Mouse (Mus musculus) heart, embryonic 11.5 days (tissue): Measurements from ENCODE around the gene Fcer1g. TPM values are rescaled to one million over a fixed set of nuclear protein-coding genes. Genes with fewer than 3 reads are reported as not detected.
A peak's percentile ranks its signal among the peaks of the same experiment; 100 is the strongest.

Experiments
- ATAC-seq: fragments of 200-750 bp; cut with Nextera tagmentation; replicated peaks from 2 replicates; pipeline ENCODE4 v1.8.0; 2017; ENCODE audit warnings: moderate library complexity; ENCODE audit not compliant: insufficient number of reproducible peaks, low FRiP score, low TSS enrichment
- H3K27ac ChIP-seq: fragments of 300-500 bp; sonication (generic); 2 replicates; pipeline ENCODE4 v1.5.1; 2014; ENCODE audit warnings: mild to moderate bottlenecking, low read depth, low read length
- H3K27me3 ChIP-seq: fragments of 300-500 bp; sonication (generic); 2 replicates; pipeline ENCODE4 v1.6.1; 2014; ENCODE audit warnings: mild to moderate bottlenecking, low read length, mixed read lengths; ENCODE audit not compliant: control insufficient read depth, insufficient read depth
- H3K36me3 ChIP-seq: fragments of 300-500 bp; sonication (generic); 2 replicates; pipeline ENCODE4 v1.6.1; 2014; ENCODE audit warnings: mild to moderate bottlenecking, low read length, moderate library complexity, mixed read lengths; ENCODE audit not compliant: control insufficient read depth, insufficient read depth
- H3K4me1 ChIP-seq: fragments of 300-500 bp; sonication (generic); 2 replicates; pipeline ENCODE4 v1.6.1; 2014; ENCODE audit warnings: low read length; ENCODE audit not compliant: control insufficient read depth, insufficient read depth
- H3K4me2 ChIP-seq: fragments of 300-500 bp; sonication (generic); 2 replicates; pipeline ENCODE4 v1.6.1; 2014; ENCODE audit warnings: mild to moderate bottlenecking, moderate library complexity
- H3K4me3 ChIP-seq: fragments of 300-500 bp; sonication (generic); 2 replicates; pipeline ENCODE4 v1.5.1; 2014; ENCODE audit warnings: low read depth, low read length
- H3K9ac ChIP-seq: fragments of 300-500 bp; sonication (generic); 2 replicates; pipeline ENCODE4 v1.6.1; 2014; ENCODE audit warnings: mild to moderate bottlenecking, low read depth, low read length, moderate library complexity
- H3K9me3 ChIP-seq: fragments of 300-500 bp; sonication (generic); replicated peaks from 2 replicates; pipeline ENCODE4 v1.6.1; 2016; ENCODE audit warnings: low read length; ENCODE audit not compliant: control insufficient read depth
- WGBS: fragments of 180-500 bp; shearing (Covaris S2); extraction: QIAGEN DNeasy Blood & Tissue Kit; methylation state at CpG from one replicate; pipeline ENCODE4 v1.1.7; 2014; ENCODE audit not compliant: insufficient replicate concordance; 5-methylcytosine and 5-hydroxymethylcytosine counted together
- polyA plus RNA-seq: library from polyadenylated mRNA; unstranded; fragments of >200 nt; fragmentation: Nextera tagmentation; extraction: Ambion mirVana; gene quantifications from 2 replicates; pipeline ENCODE4 v1.2.1, GENCODE M21; 2014

Fcer1g gene
- polyA plus RNA-seq, 1 experiment from 2014 or later: 18.4 TPM

- no peak overlapping the region for H3K4me3 ChIP-seq
- no peaks in the 10 kb centered on the region for H3K27me3 ChIP-seq
- H3K9ac ChIP-seq: no peak overlapping the region
- no peak overlapping the region for H3K27ac ChIP-seq
- H3K4me1 ChIP-seq: no peaks in the 10 kb centered on the region
- H3K36me3 ChIP-seq: peaks cover 24% of the 10 kb centered on the region
- WGBS: 76% methylated on average over 15 of the region's 15 CpGs
- no peaks in the 10 kb centered on the region for H3K9me3 ChIP-seq
- no peak for ATAC-seq
- no peak overlapping the region for H3K4me2 ChIP-seq
These were observed 6.0 kb upstream of the Fcer1g start for GRCm38 (mm10) chr1:171239992-171240744.

DNA sequence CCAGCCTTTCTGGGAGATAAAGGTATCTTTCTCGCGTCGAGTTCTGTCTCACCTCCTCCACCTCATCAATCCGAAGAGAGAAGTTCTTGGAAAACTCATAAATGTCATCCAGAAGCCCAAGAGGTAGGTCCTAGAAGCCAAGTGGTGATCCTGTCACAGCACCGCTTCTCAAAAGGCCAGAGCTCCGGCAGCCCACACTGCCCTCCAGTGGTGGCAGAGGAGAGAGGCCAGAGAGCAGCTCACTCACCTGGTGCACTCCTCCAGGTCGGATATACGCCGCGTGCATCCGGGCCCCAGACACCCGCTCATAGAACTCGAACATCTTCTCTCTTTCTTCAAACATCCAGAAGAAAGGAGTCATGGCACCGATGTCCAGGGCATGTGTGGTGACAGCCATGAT is 4.3 kb upstream of the Fcer1g start:
- Histone ChIP-seq H3K27me3 (no peaks in the 10 kb centered on the region), H3K4me1 (peaks cover 5% of the 10 kb centered on the region; the same call in 1 of the 2 replicates), H3K27ac (no peak overlapping the region), H3K4me2 (no peak overlapping the region), H3K9me3 (no peaks in the 10 kb centered on the region), H3K36me3 (peaks cover 26% of the 10 kb centered on the region), H3K9ac (no peak overlapping the region), H3K4me3 (no peak overlapping the region)
- WGBS: 69% methylated on average over 14 of the region's 14 CpGs
- no peak for ATAC-seq

DNA sequence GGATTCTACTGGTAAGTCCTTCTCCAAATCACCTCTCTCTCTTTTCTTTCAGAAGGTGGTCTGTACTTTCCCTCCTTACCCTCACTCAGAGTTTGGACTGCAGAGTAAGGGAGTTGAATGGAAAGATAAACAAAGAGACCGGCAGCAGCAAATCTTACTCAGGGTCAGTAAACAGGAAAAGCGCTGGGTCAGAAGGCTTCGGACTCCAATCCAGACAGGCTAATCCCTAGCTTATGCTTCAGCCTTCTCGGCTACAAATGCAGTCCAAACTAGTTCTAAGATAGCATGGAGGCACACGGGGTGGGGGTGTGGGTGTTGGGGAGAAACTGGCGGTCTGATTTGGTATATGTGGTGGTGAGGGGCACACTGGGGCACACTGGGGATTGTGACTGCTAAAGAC is 3.3 kb upstream of the Fcer1g start:
- no peak overlapping the region for H3K9ac ChIP-seq
- H3K4me1 ChIP-seq: peaks cover 8% of the 10 kb centered on the region; the same call in 1 of the 2 replicates
- H3K36me3 ChIP-seq: peaks cover 26% of the 10 kb centered on the region
- 72% methylated on average over 6 of the region's 6 CpGs for WGBS
- no peaks in the 10 kb centered on the region for H3K27me3 ChIP-seq
- no peak for ATAC-seq
- H3K27ac ChIP-seq: no peak overlapping the region
- H3K4me2 ChIP-seq: no peak overlapping the region
- H3K9me3 ChIP-seq: no peaks in the 10 kb centered on the region
- no peak overlapping the region for H3K4me3 ChIP-seq

DNA sequence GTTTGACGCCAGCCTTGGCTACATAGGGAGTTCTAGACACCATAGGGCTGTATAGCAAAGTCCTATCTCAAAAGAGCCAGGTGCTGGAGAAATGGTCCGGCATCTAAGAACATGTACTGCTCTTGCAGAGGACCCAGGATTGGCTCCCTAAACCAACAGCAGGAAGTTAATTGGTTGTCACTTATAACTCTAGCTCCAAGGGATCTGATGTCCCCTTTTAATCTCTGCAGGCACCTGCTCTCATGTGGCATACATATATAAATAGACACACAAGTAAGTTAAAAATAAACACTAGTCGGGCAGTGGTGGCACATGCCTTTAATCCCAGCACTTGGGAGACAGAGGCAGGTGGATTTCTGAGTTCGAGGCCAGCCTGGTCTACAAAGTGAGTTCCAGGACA is 1.6 kb upstream of the Fcer1g start:
- WGBS: 71% methylated on average over 4 of the region's 4 CpGs
- no peak for ATAC-seq
- no peaks in the 10 kb centered on the region for H3K27me3 ChIP-seq
- H3K4me1 ChIP-seq: peaks cover 8% of the 10 kb centered on the region; the same call in 1 of the 2 replicates
- no peak overlapping the region for H3K9ac ChIP-seq
- H3K9me3 ChIP-seq: no peaks in the 10 kb centered on the region
- no peak overlapping the region for H3K4me2 ChIP-seq
- H3K27ac ChIP-seq: no peak overlapping the region
- H3K4me3 ChIP-seq: no peak overlapping the region
- peaks cover 26% of the 10 kb centered on the region for H3K36me3 ChIP-seq

GRCm38 (mm10) chr1:171234538-171234937 is 373 bp upstream of the Fcer1g start:
- no peak overlapping the region for H3K4me3 ChIP-seq
- no peaks in the 10 kb centered on the region for H3K9me3 ChIP-seq
- H3K27me3 ChIP-seq: no peaks in the 10 kb centered on the region
- 90% methylated on average over 4 of the region's 4 CpGs for WGBS
- H3K4me1 ChIP-seq: peaks cover 8% of the 10 kb centered on the region; the same call in 1 of the 2 replicates
- H3K9ac ChIP-seq: no peak overlapping the region
- H3K36me3 ChIP-seq: peaks cover 26% of the 10 kb centered on the region
- H3K27ac ChIP-seq: no peak overlapping the region
- H3K4me2 ChIP-seq: no peak overlapping the region
- no peak for ATAC-seq

GRCm38 (mm10) chr1:171232800-171233730 is 1.1 kb downstream of the Fcer1g start:
- peaks cover 16% of the 10 kb centered on the region for H3K36me3 ChIP-seq
- H3K9me3 ChIP-seq: no peaks in the 10 kb centered on the region
- no peak for ATAC-seq
- no peak overlapping the region for H3K4me2 ChIP-seq
- H3K4me1 ChIP-seq: peaks cover 8% of the 10 kb centered on the region; the same call in 1 of the 2 replicates
- H3K9ac ChIP-seq: no peak overlapping the region
- H3K27ac ChIP-seq: 0 out of 2 replicates have a peak overlapping the region, but pooled peaks have one; percentile 22
- H3K27me3 ChIP-seq: no peaks in the 10 kb centered on the region
- WGBS: 50% methylated on average over 12 of the region's 12 CpGs
- H3K4me3 ChIP-seq: no peak overlapping the region

DNA sequence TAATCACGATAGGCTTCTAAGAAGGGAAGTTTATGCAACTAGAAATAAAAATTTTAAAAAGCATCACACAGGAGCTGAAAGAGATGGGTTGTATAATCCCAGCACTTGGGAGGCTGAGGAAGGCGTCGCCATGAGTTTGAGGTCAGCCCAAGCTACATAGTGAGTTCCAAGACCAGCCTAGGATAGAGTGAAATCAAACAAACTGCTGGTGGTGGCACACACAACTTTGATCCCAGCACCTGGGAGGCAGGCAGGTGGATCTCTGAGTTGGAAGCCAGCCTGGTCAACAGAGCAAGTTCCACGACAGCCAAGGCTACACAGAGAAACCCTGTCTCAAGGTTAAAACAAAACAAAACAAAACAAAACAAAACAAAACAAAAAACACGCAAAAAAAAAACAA is 1.8 kb downstream of the Fcer1g start:
- ATAC-seq: no peak
- H3K27ac ChIP-seq: no peak overlapping the region
- no peaks in the 10 kb centered on the region for H3K9me3 ChIP-seq
- H3K9ac ChIP-seq: no peak overlapping the region
- no peak overlapping the region for H3K4me3 ChIP-seq
- H3K4me2 ChIP-seq: no peak overlapping the region
- H3K36me3 ChIP-seq: peaks cover 14% of the 10 kb centered on the region
- WGBS: 83% methylated on average over 5 of the region's 5 CpGs
- peaks cover 8% of the 10 kb centered on the region; the same call in 1 of the 2 replicates for H3K4me1 ChIP-seq
- H3K27me3 ChIP-seq: no peaks in the 10 kb centered on the region

DNA sequence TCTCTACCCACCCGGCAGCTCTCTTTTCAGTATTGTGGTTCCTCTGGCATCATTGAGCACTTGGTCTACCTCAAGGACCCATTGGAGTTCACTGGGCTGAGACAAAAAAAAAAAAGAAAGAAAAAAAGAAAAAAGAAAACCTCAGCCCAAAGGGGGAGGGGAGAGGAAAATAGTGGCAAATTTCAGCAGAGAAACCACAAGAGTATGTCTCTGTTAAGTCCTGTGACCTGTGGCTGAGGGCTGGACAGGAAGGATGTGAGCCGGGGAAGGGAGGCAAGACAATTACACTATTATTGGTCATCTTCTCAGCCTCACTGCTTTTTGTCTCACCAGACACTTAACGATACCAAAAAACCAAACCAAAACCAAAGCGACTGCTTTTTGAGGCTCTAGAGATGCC is 2.3 kb downstream of the Fcer1g start:
- Histone ChIP-seq H3K27me3 (no peaks in the 10 kb centered on the region), H3K4me2 (no peak overlapping the region), H3K9me3 (no peaks in the 10 kb centered on the region), H3K27ac (no peak overlapping the region), H3K4me3 (no peak overlapping the region), H3K4me1 (peaks cover 8% of the 10 kb centered on the region; the same call in 1 of the 2 replicates), H3K9ac (no peak overlapping the region), H3K36me3 (peaks cover 14% of the 10 kb centered on the region)
- no peak for ATAC-seq
- 71% methylated on average over 4 of the region's 4 CpGs for WGBS
